Mouse (Mus musculus): ENCODE measurements around the gene Selenoo.

The Selenoo gene

DNA sequence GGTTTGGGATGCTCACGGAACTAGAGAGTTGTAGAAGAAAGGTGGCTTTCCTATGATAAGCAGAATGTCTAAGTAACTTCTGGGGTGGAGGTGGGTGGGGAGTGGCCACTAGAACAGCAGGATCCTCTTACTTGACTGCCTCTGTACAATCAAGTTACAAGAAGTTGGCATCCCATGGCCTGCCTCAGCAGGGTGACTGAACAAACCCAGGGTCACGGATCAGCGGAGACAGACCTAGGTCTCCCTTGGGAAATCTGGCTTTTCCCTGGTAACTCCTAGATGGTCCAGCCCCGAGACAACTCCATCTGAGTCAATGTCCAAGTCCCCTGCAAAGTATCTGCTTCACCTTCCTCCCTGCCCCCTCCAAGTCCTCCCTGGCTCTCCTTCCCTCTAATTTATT, 59.0 kb downstream of the Selenoo start:
- no peak for DNase-seq (ENCODE audit: extremely low read depth, low read depth)

DNA sequence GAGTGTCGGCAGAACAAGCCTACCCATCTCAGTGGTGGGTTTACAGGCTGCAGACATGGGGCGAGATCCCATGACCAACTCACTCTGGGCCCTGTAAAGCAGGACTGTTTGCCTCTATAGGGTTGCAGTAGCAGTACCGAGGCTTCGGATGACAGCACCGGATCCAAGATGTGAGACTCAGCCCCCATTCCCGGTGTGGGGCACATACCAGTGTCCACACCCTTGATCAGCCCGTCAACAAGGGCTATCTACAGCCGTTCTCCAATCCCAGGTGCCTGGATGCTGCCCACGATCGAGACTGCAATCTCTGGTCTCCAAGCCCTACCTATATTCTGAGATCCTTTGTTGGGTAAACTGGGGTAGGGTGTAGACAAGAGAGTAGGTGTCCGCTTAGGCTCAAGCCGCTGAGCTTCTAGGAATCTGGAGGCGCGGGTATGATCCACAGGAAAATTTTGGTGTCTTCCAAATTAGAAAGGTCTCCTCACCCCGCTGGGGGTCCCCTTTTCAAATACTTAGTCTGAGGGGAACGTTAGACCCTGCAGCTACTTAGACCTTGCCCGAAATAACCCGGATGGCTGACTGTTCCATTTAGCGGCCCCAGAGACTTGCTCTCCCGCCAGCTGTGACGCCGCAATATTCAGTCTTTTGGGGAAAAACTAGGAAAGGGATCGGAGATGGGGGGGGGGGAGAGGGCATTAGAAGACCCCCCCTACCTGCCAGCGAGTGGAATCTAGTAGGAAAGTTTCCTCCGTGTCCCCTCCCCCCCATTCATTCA, 59.8 kb downstream of the Selenoo start:
- DNase-seq (ENCODE audit: extremely low read depth, low read depth): no peak

- no peak for DNase-seq (ENCODE audit: extremely low read depth, low read depth)
These were observed 60.6 kb downstream of the Selenoo start, which contains the start of gene Mapk11 for GRCm38 (mm10) chr15:89149271-89150040. Gene Mapk11 (minus strand): TSS chr15:89149628.
